Mouse (Mus musculus) erythroblast, embryonic 14.5 days (primary cell): ENCODE results near the gene BC049715.

Experiments
- GATA1 ChIP-seq: IDR thresholded peaks from 2 replicates; pipeline ENCODE4 v1.6.1; 2012; ENCODE audit warnings: low read length, inconsistent platforms, mixed read lengths
- TAL1 ChIP-seq: IDR thresholded peaks from 3 replicates; pipeline ENCODE4 v1.6.1; 2012; ENCODE audit warnings: low read length, inconsistent platforms, mixed read lengths

DNA sequence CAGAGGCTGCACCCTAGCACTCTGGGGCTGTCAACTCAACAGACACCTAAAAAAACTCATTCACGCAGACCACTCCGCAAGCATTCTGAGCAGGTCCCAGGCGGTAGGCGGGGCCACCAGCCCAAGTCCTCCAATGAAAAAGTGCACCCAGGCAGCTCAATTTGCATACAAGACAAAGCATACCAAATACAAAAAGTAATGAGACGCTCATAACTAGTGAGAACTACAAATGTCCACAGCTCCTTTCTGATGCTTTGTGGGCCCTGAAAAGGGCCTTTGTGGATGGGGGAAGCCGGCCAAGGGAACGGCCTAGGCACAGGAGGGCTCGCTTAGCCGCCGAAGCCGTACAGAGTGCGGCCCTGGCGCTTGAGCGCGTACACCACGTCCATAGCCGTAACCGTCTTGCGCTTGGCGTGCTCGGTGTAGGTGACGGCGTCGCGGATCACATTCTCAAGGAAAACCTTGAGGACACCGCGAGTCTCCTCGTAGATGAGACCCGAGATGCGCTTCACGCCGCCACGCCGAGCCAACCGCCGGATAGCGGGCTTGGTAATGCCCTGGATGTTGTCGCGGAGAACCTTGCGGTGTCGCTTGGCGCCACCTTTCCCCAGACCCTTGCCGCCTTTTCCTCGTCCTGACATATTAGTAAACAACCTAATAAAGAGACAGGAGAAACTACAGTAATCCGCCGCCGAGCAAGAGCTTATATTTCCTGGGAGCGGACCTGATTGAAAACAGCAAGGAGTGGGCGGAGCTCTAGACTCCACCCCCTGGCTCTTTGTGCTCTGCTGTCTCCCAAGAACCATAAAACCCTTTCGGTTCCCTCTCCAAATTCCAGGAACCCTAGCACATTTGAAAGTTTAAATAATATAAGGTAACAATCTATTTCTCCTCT lies 23.4 kb upstream of the BC049715 start, which contains the start of gene Hist4h4:
- no peak for TF ChIP-seq TAL1
- TF ChIP-seq GATA1: no peak
